Mouse (Mus musculus) ES-E14 (cell line): ENCODE data around the gene Mrps12.

Source experiments
- CHD2 ChIP-seq: IDR thresholded peaks from 2 replicates; pipeline ENCODE4 v1.6.1; 2014; ENCODE audit warnings: mild to moderate bottlenecking, low read depth, low read length, inconsistent platforms
- HCFC1 ChIP-seq: IDR thresholded peaks from 2 replicates; pipeline ENCODE4 v1.6.1; 2012; ENCODE audit warnings: low read length, inconsistent platforms, borderline replicate concordance; ENCODE audit not compliant: insufficient read depth
- MAFK ChIP-seq: IDR thresholded peaks from 2 replicates; pipeline ENCODE4 v1.6.1; 2014; ENCODE audit warnings: mild to moderate bottlenecking, low read depth, low read length, inconsistent platforms; ENCODE audit not compliant: insufficient read depth
- ZC3H11A ChIP-seq: IDR thresholded peaks from 2 replicates; pipeline ENCODE4 v1.6.1; 2012; ENCODE audit warnings: low read depth, mild to moderate bottlenecking, inconsistent platforms, low read length, borderline replicate concordance
- ZNF384 ChIP-seq: IDR thresholded peaks from 2 replicates; pipeline ENCODE4 v1.6.1; 2012; ENCODE audit warnings: low read depth, low read length, inconsistent platforms

DNA sequence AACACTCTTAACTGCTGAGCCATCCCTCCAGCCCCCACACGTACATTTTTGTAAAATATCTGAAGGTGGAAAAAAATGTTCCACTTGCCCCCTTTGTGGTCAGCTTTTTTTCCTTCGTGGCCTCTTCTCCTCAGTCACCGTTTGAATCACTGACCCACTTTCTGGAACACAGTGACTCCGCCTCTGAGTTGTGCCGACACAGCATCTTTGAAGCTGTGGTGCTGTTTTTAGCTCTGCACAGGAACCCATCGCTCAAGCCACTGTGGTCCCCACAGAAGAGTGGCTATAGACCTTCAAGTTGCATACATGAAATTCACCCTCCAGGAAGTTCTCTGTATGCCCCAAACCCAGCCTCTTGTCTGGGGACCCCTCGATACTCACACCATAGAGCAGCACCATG, 39.2 kb upstream of the Mrps12 start:
- no peak for TF ChIP-seq HCFC1
- TF ChIP-seq CHD2: no peak
- TF ChIP-seq ZNF384: no peak
- TF ChIP-seq MAFK: peak; percentile 48; the same call in 1 of the 2 replicates
- no peak for TF ChIP-seq ZC3H11A
